Mouse (Mus musculus) cerebellum, postnatal 14 days (tissue): Measurements from ENCODE around the gene Mgat2.
A peak's percentile ranks its signal among the peaks of the same experiment; 100 is the strongest.
"Not testable (repeated sequence)": the region's sequence is repeated elsewhere in the genome, so short reads cannot be mapped to it uniquely, and the experiment has no call there.

Experiments used
- DNase-seq, 2 experiments: peaks; one replicate each; pipeline ENCODE4 v3.0.0; 2021; ENCODE audit warnings: mixed read lengths in 2 of 2

Gene Mgat2

DNA sequence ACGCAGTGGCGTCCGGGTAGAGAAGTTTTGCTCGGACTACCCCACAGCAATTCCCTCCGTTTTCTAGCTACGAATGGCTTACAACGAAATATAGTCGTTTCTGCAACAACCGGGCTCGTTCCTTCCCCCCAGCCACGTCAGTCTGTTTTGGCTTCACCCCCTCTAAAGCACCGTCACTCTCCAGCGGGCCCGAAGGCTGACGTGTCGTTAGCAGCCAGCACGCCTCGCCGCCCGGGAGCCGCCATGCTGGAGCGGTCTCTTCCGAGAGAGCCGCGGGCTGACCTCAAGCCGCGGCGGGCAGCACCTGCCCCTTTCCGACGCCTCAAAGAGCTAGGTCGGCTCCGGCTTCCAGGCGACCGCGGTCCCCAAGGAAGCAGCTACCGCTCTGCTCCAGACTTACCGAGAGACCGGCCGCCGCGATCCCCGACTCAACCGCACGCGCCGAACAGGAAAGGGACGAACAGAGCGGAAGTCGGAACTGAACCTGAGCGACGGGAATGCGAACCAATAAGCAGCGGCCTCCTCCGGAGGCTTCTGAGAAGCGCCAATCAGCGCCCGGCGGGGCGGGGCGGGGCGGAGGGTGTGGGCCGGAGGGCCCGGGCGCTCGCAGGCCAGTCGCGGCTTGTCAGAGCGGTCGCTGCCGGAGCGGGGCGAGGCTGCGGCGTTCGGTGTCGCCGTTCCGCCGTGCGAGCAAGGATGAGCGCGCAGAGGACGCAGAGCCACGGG lies at the start of gene Mgat2, which contains the start of gene Rpl36al:
Gene Mgat2, plus strand, starts transcription at position 575 of the 726 bp plus-strand sequence.
Gene Rpl36al, minus strand, starts transcription at position 501 of the 726 bp plus-strand sequence.
- peak; percentile 100 for DNase-seq

DNA sequence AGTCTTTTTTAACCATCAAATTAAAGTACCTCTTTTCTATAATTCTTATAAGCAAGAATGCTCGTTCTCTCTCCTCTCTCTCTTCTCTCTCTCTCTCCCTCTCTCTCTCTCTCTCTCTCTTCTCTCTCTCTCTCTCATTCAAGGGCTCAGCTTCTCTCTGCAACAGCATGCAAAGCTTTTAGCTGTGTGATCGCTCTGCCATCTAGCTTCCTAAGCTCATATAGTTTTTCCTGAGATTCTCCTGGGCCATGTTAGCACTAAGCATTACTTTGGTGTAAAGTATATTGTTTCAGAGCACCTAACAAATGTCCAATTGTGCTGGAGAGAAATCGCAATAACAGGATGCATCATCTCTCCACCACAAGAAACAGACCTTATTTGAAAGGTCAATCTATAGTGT lies 44.8 kb upstream of the Mgat2 start:
- DNase-seq: no peak

DNA sequence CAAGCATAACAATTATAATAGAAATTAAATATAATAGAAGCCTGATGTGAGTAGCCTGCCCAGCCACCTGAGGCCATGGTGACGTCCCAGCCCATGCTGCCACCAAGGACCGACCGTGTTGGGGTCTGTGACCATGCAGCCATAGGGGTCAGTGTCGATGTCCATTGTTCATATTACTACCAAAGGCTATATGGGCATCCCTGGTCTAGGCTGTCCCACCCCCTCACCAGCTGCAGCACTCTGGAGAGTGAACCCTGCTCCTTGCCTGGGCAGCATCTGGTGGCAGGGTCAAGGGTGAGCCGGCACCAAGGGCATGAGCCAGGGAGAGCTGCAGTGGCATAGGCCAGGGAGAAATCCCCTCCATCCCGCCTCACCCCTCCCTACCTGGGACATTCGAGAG lies 44.1 kb upstream of the Mgat2 start:
- DNase-seq: no peak

DNA sequence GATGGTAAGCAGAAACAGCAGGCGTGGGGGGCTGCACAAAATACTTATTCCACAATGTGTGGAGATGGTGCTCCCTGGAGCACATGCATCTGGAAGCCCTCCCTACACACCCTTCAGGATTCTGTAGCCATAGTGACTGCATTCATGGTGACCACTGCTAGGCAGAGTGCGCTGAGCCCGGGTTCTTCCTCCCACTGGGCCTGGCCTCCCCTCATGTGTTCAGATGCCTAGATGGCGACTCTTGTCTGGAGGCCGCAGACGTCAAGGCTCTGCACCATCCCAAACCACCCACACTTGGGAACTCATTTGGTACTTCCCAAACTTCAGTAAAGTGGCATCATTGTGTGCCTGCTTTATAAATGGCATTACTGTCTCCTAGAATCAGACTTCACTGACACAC lies 40.5 kb upstream of the Mgat2 start:
- no peak for DNase-seq

DNA sequence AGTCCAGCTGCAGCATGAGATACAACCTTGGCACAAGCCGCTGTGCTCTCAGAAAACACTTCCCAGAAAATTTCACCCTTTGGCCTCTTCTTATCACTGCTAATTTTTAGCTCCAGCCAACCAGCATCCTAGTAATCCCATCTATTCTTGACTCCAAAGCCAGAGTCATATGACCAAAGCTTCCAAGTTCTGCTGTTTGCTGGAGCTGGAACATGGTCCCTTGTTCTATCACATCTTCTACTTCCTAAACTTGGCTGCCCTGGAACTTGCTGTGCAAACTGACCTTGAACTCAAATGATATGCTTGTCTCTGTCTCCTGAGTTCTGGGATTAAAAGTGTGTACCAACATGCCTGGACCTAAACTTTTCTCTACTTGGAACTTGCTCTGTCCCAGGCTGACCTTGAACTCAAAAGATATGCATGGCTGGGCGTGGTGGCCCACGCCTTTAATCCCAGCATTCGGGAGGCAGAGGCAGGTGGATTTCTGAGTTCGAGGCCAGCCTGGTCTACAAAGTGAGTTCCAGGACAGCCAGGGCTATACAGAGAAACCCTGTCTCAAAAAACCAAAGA lies 36.7 kb upstream of the Mgat2 start:
- DNase-seq: no peak

DNA sequence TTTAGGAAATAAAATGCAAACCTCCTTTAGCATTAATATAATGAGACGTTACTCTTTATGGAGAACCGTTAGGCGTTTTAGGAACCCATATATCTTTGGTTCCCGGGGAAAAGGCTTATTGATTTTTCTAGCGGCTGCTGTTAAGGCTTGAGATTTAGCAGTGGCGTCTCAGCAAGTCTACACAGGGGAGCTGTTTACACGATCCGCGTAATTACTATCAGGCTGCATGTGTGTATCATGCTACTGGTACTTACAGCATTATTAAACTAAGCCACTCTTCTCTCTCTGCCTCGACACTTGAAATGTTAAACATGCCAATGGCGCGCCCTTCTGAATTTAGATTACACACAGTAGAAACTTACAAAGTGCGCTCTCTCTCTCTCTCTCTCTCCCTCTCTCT lies 33.9 kb upstream of the Mgat2 start:
- no peak for DNase-seq

DNA sequence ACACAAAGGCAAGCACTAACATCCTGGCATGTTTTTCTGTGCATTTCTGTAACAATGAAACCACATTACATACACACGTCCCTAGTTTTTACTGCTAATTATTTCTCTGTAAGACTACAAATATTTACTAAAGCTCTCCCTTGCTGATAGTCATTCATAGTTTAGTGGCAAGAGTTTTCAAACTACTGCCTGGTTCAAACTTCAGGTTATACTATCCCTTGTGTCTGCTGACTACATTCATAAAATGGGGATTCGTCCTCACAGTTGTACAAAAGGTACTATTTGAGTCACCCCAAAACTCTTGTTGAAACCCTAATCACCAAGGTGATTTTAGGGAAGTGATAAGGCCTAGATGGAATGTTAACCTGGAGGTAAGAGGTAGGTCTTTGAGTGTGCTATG lies 28.0 kb upstream of the Mgat2 start:
- no peak for DNase-seq

DNA sequence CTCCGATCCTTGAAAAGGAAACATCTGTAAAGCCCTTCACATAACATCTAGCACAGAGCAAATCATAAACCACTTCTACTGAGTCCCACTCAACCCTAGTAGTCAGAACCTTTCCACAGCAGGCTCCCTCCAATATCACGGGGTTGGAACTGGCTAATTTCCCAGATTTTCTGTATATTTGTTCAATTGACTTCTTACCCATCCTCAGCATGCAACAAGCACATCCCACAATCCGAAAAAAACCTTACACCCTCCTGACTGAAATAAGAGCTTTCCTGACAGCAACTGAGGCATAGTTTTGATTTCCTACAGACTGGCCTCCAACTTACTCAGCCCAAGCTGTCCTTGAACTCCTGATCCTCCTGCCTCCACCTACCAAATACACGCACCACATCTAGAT lies 27.5 kb upstream of the Mgat2 start:
- no peak for DNase-seq

DNA sequence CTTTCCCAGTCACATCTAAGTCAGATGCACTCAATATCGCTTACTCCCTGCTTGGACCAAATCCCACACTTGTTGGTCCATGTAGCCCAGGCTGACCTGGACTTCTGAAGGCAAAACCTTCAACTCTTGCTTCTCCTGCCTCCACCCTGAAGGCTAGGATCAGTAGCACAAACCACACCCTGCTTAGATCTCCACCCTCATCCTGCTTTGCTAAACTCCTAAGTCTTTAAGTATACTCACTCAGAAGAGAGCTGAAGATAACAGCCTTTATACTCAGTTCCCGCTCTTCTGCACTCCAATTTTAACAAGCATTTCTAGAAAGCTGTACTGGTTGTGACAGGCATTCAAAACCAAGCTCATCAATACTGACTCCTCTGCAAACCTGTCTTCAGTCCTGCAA lies 26.9 kb upstream of the Mgat2 start:
- DNase-seq: no peak

DNA sequence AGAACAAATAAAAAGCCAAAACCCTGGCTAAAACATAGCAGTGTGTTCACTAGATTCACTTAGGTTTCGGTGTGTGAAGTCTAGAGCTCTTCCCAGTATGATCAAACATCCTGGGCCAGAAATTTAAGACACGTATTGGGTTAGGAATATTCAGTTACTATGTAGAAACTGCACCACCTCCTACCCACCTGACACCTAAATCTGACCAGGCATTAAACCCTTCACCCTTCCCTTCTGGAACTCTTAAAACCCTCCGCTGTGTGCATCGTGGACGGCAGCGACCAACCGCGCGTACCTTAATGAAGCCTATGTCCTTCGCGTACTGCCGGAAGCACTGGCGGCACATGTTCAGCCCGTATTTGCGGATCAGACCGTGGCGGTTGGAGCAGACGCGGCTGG lies 25.6 kb upstream of the Mgat2 start:
- no peak for DNase-seq

DNA sequence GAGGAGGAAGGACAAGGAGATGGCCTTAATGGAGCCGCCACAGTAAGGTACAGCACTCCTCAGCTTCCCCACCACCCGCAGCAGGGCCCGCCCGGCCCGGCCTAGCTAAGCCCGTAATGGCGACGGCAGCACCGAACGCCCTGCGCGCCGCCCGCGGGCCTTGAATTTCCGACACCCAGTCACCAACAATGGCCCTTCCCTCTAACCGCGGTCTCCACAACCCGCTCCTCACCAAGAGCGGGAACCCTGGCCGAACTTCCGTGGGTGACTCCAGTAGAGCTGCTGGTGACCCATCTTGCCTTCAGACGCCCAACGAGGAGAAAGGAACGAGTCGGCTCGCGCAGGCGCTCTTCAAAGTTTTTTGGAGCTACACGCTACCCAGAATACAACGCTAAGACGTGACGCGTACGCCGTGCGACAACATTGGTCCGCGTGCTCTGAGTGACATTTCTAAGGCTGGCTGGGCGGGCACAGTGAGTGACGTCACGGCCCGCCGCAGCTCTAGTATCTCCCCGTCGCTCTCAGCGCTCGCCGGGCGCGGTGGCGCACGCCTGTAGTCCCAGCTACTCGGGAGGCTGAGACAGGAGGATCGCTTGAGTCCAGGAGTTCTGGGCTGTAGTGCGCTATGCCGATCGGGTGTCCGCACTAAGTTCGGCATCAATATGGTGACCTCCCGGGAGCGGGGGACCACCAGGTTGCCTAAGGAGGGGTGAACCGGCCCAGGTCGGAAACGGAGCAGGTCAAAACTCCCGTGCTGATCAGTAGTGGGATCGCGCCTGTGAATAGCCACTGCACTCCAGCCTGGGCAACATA lies 25.0 kb upstream of the Mgat2 start, which contains the start of gene Rps29:
Gene Rps29, minus strand, starts transcription at position 422 of the 813 bp plus-strand sequence.
- peak; percentile 97 to 98 for DNase-seq

DNA sequence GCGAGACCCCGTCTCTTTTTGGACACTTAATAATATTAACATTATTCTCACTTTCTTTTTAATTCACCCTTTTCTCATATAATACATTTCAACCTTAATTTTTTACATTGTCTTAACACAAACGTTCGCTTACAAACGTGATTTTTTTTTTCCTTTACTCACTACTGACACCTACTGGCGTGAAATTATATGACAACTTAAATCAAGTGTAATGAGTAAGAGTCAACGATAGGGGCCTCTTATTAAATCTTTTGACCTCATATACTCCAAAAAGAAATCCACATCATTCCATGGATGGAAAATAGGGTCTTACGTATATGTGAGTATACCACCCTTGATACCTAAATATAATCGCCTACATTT lies 24.4 kb upstream of the Mgat2 start:
- DNase-seq: peak; percentile 14 to 62

DNA sequence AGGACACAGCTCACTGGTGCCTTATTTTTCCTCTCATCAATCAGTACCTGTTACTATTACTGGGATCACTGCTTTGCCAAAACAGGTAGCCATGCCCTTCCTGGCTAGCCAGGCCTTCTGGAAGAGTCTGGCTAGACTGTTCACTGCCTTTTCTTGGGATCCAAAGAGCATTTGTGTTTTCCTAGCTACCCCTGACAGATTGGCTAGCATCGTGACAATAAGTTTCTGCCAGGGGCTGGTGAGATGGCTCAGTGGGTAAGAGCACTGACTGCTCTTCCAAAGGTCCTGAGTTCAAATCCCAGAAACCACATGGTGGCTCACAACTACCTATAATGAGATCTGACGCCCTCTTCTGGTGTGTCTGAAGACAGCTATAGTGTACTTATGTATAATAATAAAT lies 23.3 kb upstream of the Mgat2 start:
- not testable (repeated sequence) for DNase-seq

DNA sequence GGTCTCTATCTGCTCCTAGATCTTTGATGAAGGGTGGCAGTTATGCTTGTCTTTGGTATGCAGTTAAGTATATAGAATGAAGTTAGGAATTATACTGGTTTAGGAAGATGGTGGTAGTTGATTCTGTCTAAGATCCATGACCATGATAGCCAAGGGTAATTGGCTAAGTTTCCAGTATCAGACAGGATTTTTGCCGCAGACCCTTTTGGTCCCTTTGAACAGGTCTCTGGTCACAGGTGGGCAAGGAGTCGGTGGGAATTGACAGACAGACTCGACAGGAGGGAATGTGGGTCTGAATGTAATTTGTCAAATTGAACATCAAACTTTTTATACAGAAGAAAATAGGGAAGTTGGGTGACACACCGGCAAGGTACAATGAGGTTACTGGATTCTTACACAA lies 20.4 kb upstream of the Mgat2 start:
- DNase-seq: not testable (repeated sequence)

DNA sequence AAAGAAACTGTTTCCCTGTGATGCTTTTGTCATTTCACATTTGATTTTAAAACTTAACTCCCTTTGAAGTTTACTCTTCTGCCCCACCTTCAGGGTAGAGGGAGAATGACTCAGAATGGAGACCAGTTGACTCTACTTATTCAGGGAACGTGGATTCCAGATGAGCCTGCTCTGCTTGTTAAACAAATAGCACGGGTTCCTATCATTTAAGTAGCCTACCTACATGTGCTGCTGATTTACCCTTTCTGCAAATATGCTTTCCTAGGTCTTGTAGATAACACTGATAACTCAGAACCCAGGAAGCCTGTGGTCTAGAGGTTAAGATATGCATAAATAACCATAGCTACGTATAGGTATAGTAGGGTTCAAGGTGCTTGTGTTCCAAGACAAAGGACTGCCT lies 19.1 kb upstream of the Mgat2 start:
- DNase-seq: no peak

DNA sequence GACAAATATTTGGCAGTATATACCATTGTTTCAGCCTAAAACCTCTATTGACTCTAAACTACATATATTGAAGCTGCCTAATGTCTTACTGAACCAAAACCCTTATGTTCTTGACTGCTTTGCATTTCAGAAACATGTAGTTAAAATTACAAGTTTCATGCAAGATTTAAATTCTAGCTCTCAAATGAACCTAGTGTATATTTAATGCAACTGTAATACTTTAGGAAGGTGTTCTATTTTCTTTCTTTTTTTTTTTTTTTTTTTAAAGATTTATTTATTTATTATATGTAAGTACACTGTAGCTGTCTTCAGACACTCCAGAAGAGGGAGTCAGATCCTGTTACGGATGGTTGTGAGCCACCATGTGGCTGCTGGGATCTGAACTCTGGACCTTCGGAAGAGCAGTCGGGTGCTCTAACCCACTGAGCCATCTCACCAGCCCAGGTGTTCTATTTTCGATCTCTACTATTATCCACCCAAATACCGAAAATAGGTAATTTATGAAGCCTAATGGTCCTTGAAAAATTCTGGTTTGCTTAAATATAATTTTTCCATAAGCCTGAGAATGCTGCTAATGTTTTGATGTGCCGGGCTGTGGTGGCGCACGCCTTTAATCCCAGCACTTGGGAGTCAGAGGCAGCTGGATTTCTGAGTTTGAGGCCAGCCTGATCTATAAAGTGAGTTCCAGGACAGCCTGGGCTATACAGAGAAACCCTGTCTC lies 16.9 kb upstream of the Mgat2 start:
- not testable (repeated sequence) for DNase-seq

DNA sequence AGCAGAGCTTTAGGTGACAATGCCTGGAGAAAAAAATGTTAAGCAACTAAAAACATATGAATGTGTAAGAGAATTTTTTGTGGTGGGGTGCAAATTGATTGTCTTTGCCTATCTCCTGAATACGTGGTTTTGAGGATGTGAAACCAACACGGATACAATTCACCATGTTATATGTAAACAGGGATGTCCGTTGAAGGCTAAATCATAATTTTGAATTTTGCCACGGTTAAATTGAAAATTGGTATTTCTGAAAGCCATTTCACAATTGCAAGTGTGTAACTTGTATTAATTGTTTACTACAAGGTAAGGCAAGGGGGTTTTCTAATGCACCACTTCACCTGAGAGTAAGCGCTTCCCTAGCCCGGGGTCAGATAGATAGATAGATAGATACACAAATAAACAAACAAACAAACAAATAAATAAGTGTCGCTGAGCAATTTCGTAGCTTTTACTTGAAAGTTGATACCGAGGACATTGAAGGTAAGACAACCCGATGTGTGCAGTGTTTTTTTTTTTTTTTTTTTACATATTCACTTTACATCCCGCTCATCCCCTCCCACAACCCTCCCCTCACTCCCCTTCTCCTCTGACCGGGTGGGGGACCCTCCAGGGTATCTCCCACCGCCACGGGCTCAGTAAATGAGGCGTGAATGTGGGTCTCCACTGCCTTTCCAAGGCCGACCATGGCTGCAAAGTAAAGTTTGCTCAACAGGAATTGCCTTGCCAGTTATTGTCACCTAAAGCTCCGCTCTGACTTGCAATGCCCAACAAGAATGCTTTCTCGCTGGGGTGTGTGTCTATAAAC lies 16.1 kb upstream of the Mgat2 start:
- no peak for DNase-seq

DNA sequence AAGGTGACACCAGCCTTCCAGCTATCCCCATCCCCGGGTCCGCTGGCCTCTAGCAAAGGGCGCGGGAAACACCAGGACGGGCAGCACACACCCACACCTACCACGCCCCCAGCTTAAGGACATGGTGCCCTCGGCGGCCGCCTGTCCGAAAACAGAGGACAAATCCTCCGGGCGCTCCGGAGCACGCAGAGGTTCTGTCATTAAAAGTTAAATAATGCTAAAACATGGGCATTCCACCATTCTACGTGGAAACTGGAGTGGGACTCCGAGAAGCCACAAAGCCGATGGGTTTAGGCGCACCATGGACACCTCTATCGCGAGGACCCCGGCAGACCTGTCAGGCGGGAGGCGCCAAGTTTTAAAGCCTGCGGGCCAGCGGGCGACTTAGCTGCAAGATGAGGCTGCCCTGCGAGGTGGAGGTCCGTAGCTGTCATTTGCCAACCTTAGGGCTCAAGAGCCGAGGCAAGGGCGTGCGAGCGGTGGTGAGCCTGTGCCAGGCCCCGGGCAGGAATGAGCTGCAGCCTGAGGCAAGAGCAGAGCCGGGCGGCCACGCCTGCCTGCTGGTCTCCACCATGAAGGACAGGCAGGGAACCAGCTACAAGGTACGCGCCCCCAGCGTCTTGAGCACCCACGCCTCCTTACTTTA lies 15.4 kb upstream of the Mgat2 start, which contains the start of gene Lrr1:
Gene Lrr1, plus strand, starts transcription at position 354 of the 646 bp plus-strand sequence.
- peak; percentile 90 to 94 for DNase-seq

DNA sequence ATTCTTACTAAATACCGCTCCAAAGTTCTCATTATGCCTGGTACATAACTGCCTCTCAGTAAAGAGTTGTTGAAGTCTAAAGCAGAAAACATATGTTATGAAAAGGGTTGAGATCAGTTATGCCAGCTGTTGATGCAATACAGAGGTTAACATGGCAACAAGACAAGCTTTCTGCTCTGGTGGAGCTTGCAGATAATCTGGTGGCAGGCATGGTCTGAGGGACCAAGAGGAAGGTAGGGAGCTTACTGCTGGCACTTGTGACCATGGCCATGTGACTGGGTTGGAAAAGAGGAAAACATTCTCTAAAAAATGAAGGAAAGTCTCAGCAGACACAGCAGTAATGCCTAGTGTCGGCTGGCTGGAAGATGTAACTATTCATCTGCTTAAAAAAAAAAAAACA lies 12.7 kb upstream of the Mgat2 start:
- DNase-seq: no peak

DNA sequence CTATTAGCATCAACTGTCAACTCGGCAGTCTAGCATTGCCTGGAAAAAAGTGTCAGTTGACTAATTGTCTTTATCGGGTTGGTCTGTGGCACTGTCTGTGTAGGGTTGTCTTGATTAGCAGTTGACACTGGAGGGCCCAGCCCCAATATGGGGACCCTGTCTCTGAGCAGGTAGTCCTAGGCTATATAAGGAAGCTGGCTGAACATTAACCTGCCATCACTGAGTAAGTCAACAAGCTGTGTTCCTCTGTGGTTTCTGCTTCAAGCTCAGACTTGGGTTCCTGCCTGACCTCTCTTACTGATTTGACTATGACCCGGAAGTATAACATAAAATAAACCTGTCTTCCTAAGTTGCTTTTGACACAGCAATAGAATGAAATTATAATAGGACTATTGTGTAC lies 8.0 kb upstream of the Mgat2 start:
- DNase-seq: no peak

DNA sequence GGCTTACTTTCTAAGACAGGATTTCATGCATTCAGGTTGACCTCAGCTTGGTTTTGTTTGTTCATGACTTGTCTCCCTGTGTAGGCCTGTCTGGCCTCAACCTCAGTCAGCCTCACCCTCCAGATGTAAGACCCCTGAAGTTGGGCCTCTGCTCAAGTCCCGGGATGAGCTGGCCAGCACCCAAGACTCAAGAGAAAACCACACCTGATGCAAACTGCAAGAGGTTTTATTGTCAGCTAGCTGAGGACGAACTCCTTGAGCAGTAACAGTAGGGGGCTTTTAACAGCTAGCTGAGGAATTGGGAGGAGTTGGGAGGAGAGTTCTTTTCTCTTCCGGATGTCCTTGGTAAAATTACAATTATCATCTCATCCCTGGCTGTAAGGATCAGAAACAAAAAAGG lies 6.4 kb upstream of the Mgat2 start:
- no peak for DNase-seq

DNA sequence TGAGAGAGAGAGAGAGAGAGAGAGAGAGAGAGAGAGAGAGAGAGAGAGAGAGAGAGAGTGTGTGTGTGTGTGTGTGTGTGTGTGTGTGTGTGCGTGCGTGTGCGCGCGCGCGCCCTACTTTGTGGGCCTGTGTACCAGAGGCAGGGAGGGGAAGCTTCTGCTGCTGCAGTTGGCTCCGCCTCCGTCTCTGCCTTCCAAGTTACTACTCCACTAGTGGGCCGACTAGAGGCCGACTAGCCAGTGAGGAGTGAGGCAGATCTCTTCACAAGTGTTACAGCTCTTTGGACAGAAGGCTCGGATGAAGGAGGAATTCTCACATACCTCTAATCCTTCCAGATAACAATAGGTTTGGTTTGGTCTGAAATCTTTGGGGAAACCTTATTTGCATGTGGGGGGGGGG lies 4.6 kb upstream of the Mgat2 start:
- DNase-seq: no peak
